In genomic region chr4:138259482-138259881, GRCm38 (mm10) we compare ENCODE assay signal across 15 mouse cellular contexts. TPM values are rescaled to one million over a fixed set of nuclear protein-coding genes. Genes with fewer than 3 reads are reported as not detected.
"Had no signal": no experiment of that assay in that cellular context is flagged by ENCODE, and none has a peak within 500 bp of the region (broad histone marks: within the 10 kb centered on the region; RNA-seq: fewer than 3 reads in every experiment).

No protein-coding gene starts in this region.

- H3K9me3 ChIP-seq: limb, embryonic 15.5 days; liver, embryonic 15.5 days; midbrain, embryonic 15.5 days; neural tube, embryonic 12.5 days; stomach, embryonic 15.5 days had no signal

- H3K36me3 ChIP-seq: limb, embryonic 15.5 days; liver, embryonic 15.5 days; midbrain, embryonic 15.5 days; neural tube, embryonic 12.5 days; stomach, embryonic 15.5 days had no signal

- H3K4me3 ChIP-seq: limb, embryonic 15.5 days; liver, embryonic 15.5 days; midbrain, embryonic 15.5 days; neural tube, embryonic 12.5 days; stomach, embryonic 15.5 days had no signal

- H3K27me3 ChIP-seq: stomach, embryonic 15.5 days had no signal

- H3K4me2 ChIP-seq: limb, embryonic 15.5 days; liver, embryonic 15.5 days; lung, embryonic 14.5 days; midbrain, embryonic 15.5 days; neural tube, embryonic 12.5 days; stomach, embryonic 15.5 days had no signal

- H3K9ac ChIP-seq: limb, embryonic 15.5 days; liver, embryonic 15.5 days; lung, embryonic 14.5 days; midbrain, embryonic 15.5 days; neural tube, embryonic 12.5 days; stomach, embryonic 15.5 days had no signal

- ATAC-seq: midbrain, embryonic 15.5 days had no signal

- H3K27ac ChIP-seq: kidney, postnatal 0 days; limb, embryonic 15.5 days; liver, embryonic 15.5 days; midbrain, embryonic 15.5 days; neural tube, embryonic 12.5 days; stomach, embryonic 15.5 days had no signal

- DNase-seq: kidney, adult 11 months; kidney, adult 9 months; kidney, postnatal 36 days; layer of hippocampus, adult 9-11 months; layer of hippocampus, postnatal 36 days; lung, embryonic 14.5 days; lung, postnatal 10 days had no signal

RNA-seq across cellular contexts. Expression of gene Kif17, which starts 9.2 kb away (rescaled TPM):
- total RNA-seq: neutrophil, adult 5-6 weeks had no signal

RNA-seq across cellular contexts. Expression of gene Sh2d5, which starts 9.3 kb away (rescaled TPM):
- total RNA-seq: monocyte, adult 5-6 weeks had no signal
